Mouse (Mus musculus) yolk sac, embryonic 10.5 days (tissue): ENCODE measurements around the gene Spire2.
"Not testable (repeated sequence)": the region's sequence is repeated elsewhere in the genome, so short reads cannot be mapped to it uniquely, and the experiment has no call there.

Experiments used
- DNase-seq: peaks from one replicate; pipeline ENCODE4 v3.0.0-alpha.2; 2017; ENCODE audit warnings: low spot score

Spire2 gene

GRCm38 (mm10) chr8:123384883-123385540, 52.5 kb downstream of the Spire2 start:
- no peak for DNase-seq

GRCm38 (mm10) chr8:123387041-123387440, 54.5 kb downstream of the Spire2 start:
- no peak for DNase-seq

DNA sequence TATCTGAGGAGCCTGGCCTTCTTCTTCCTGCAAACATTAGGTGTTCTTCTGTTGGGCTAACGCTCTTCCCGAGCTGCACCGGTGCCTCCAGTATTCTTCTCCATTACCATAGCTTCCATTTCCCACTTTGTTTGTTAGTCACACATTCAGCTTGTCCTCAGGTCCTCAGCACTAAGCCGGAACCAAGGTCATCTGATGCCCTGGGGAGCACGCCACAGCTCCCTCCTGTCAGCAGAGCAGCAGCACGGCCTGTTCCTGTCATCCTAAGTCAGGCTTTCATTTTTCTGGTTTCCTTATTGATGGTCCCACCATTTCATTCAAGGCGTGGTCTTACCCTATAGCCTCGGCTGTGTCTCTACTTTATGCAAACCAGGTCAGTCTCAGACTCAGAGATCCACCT, 55.3 kb downstream of the Spire2 start:
- DNase-seq = no peak

GRCm38 (mm10) chr8:123389026-123389425, 56.5 kb downstream of the Spire2 start:
- DNase-seq = no peak

DNA sequence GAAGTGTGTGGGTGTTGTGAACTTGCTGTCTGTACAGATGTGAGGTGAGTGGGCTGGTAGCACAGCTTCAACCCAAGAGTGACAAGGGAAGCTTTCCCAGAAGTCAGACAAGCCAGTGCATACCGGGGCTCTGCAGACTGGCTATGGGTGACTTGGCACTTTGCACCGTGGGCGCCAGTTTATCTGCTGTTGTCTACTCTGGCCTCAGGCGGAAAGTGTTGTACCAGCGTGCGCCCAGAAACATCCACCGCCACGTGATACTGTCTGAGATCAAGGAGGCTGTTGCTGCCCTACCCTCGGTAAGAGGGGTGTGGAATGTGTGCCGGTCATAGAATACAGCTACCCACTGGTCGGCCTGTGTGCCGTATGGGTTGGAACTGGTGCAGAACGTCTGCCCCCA, 65.8 kb downstream of the Spire2 start:
- no peak for DNase-seq

DNA sequence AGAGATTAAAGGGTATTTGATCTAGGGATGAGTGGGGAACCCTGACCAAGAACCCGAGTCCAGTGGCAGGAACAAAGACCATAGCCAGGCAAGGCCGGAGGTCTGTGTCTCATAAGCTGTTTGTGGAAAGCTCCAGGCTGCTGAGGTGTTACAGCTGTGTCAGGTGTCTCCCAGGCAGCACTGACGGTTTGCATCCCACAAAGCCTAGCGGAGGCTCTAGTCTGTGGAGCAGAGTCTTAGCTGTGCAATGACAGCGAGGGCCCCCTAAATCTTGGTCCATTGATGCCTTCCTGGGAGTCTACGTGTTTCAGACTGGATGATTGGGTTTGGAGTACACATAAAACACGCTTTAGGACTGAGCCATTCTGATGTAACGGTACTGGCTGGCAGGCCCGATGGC, 69.4 kb downstream of the Spire2 start:
- no peak for DNase-seq

DNA sequence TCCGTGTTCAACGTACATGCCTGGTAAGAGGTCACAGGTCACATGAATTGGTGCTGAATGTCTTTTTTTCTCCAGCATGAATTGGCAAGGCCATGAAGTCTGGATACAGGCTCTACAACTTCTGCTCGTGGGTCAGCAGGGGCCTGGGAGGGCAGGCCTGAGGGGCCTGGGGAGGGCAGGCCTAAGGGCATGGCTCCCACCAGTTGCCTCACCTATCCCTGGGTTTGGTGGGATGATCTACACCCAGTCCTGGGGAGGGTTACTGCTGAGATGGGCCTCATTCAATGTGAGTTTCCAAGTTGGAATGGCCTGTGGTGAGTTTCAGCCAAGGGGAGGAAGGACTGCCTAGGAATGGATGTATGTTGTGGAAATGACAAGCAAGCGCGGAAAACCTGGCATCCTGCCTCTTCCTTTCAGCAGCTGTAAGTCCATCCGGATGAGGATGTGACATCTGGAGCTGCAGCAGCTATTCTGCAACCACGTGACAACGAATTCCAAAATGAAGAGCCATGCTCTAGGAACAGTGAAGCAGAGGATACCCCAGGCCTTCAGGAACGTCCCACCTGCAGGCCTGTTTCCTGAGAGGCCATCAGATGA, 70.3 kb downstream of the Spire2 start:
- DNase-seq = no peak

DNA sequence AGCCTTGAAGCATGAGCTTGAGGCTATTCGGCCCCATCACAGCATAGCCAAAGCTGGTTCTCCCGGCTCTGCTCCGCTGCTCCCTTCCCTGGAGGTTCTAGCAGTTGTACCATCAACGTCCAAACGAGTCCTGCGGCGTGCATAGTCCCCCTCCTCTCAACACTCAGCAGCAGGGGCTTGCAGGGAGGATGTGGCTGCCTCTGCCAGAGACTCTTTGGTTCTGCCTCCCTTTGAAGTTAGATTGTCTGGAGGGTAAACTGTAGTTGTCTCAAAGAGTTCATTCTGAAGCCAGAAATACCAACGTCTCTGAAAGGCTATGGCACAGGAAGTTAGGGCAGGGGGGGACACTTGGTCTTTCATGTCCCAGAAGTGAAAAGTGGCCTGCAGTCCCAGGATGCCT, 72.0 kb downstream of the Spire2 start:
- DNase-seq = no peak

DNA sequence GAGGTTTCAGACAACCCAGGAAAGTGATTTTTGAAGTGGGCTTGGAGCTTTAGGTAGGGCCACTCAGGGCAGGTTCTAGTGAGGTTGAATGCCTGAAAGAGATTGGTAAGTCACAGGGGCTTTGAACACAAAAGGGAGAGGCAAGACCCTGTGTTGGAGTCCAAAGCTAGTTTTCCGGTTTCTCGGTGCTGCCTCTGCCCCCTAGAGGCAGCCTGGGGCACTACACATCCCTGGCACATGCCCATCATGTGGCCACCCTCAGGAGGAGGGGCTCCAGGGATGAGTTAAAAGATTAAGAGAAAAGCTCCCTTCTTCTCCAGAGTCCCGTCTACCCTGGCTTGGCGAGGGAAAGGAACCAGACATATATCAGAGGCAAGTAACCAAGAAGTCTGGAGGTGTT, 74.3 kb downstream of the Spire2 start, which contains the start of gene Mc1r:
Gene Mc1r, plus strand, starts transcription at position 322 of the 400 bp plus-strand sequence.
- DNase-seq = no peak

- no peak for DNase-seq
Observed at GRCm38 (mm10) chr8:123407612-123408011, 75.1 kb downstream of the Spire2 start.

GRCm38 (mm10) chr8:123408586-123409544, 76.4 kb downstream of the Spire2 start:
- no peak for DNase-seq

- DNase-seq = no peak
Observed at GRCm38 (mm10) chr8:123410049-123410587, 77.6 kb downstream of the Spire2 start.

DNA sequence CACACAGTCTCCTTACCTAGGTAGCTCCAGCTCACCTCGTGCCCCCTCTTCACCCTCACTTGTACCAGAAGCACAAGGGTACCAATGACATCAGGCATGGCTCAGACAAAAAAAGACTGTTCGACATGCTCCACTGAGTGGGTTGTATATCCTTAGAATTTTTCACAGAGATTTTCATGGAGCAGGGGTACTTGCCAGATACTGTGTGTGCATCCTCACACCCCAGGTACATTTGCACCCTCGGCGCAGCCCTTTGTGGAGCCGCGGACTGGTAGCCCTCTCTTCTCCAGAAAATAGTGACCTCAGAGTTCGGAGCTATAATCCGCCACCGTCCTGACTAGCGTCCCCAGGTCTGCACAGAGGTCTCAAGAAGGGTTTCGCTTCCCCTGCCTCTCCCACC, 78.3 kb downstream of the Spire2 start:
- no peak for DNase-seq

GRCm38 (mm10) chr8:123411246-123411645, 78.7 kb downstream of the Spire2 start, which contains the start of gene Tubb3:
Gene Tubb3, plus strand, starts transcription at chr8:123411424.
- no peak for DNase-seq

DNA sequence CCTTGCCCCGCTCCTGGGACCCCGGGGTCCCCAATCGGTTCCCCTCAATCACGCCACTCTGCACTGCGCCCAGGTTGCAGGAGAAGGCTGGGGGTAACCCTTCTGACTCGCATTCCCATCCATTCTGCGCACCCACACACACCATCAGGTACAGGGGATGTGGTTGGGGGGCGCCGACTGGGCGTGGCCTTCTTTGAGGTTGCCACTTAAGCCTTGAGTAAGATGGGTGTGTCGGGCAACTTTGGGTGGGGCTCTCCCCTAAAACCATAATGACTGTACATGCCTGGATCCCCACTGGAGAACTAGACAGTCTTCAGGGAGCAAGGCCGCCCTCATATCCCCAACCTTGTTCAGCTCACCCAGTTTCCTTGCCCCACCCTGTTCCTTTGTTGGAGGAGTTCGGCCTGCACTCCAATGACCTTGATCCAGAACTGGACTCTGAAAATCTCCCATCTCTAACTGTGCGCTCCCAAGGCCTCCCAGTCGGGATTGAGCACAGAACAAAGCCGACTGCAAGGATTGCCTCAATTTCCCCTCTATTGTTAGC, 79.3 kb downstream of the Spire2 start:
- DNase-seq = no peak

DNA sequence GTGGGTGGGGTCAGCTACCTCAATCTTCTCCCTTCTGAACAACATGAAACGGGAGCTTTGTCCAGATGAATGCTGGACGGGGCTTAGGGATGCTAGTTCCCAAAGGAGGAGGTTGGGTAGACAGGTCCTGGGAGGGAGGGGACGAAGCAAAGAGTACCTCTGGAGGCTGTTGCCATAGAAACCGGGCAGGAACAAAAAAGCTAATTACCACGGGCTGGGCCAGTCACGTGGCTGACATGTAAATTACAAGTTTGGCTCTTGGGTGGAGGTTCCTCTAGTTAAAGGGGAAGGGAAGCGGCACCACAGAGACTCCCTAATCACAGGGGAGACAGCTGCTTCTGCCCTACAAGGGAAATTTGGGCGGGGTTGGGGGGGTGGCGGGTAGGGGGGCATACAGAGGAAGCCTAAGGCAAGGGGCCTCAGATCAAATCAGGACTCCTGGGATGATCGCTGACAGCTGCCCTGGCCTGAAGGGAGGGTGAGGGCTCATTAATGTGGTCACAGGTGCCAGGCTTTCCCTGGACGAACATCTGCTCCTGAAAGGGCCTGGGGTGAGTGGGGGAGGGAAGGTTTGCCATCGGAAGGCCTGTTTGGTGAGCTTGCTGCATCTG, 80.2 kb downstream of the Spire2 start:
- no peak for DNase-seq

GRCm38 (mm10) chr8:123414255-123414654, 81.7 kb downstream of the Spire2 start:
- no peak for DNase-seq

- not testable (repeated sequence) for DNase-seq
Observed at GRCm38 (mm10) chr8:123414997-123415696, 82.6 kb downstream of the Spire2 start.

- DNase-seq = no peak
Observed at GRCm38 (mm10) chr8:123415967-123416943, 83.7 kb downstream of the Spire2 start.
